Mouse (Mus musculus) kidney, embryonic 14.5 days (tissue): ENCODE data around the gene Dkkl1. TPM values are rescaled to one million over a fixed set of nuclear protein-coding genes. Genes with fewer than 3 reads are reported as not detected.

Experiments used
- ATAC-seq: fragments of 200-750 bp; cut with Nextera tagmentation; 2 replicates; pipeline ENCODE4 v1.8.0; 2017; ENCODE audit warnings: moderate number of reproducible peaks, mild to moderate bottlenecking, moderate TSS enrichment, moderate library complexity; ENCODE audit not compliant: low FRiP score, low TSS enrichment
- H3K27ac ChIP-seq: fragments of 300-500 bp; sonication (generic); 2 replicates; pipeline ENCODE4 v1.5.1; 2014; ENCODE audit warnings: low read depth, mild to moderate bottlenecking, low read length, moderate library complexity, mixed read lengths
- H3K27me3 ChIP-seq: fragments of 300-500 bp; sonication (generic); 2 replicates; pipeline ENCODE4 v1.6.1; 2014; ENCODE audit warnings: mild to moderate bottlenecking, low read length; ENCODE audit not compliant: control insufficient read depth, insufficient read depth
- H3K36me3 ChIP-seq: fragments of 300-500 bp; sonication (generic); 2 replicates; pipeline ENCODE4 v1.6.1; 2014; ENCODE audit warnings: low read length, mixed read lengths; ENCODE audit not compliant: control insufficient read depth, insufficient read depth
- H3K4me1 ChIP-seq: fragments of 300-500 bp; sonication (generic); 2 replicates; pipeline ENCODE4 v1.6.1; 2014; ENCODE audit warnings: low read length, mixed read lengths; ENCODE audit not compliant: control insufficient read depth, insufficient read depth
- H3K4me2 ChIP-seq: fragments of 300-500 bp; sonication (generic); replicated peaks from 2 replicates; pipeline ENCODE4 v1.6.1; 2014; ENCODE audit warnings: low read depth, mild to moderate bottlenecking, low read length
- H3K4me3 ChIP-seq: fragments of 300-500 bp; sonication (generic); 2 replicates; pipeline ENCODE4 v1.5.1; 2014; ENCODE audit warnings: mild to moderate bottlenecking, low read length
- H3K9ac ChIP-seq: fragments of 300-500 bp; sonication (generic); 2 replicates; pipeline ENCODE4 v1.6.1; 2014; ENCODE audit warnings: low read depth, mild to moderate bottlenecking, low read length, moderate library complexity
- H3K9me3 ChIP-seq: fragments of 300-500 bp; sonication (generic); 2 replicates; pipeline ENCODE4 v1.6.1; 2016; ENCODE audit warnings: low read length; ENCODE audit not compliant: control insufficient read depth
- WGBS: fragments of 180-500 bp; shearing (Covaris S2); extraction: QIAGEN DNeasy Blood & Tissue Kit; methylation state at CpG from one replicate; pipeline ENCODE4 v1.1.7; 2014; 5-methylcytosine and 5-hydroxymethylcytosine counted together
- polyA plus RNA-seq: library from polyadenylated mRNA; unstranded; fragments of >200 nt; fragmentation: Nextera tagmentation; extraction: Ambion mirVana; gene quantifications from 2 replicates; pipeline ENCODE4 v1.2.1, GENCODE M21; 2014

The Dkkl1 gene
- polyA plus RNA-seq, 1 experiment from 2014 or later = 1.1 TPM

GRCm38 (mm10) chr7:45198435-45198834 lies 13.5 kb downstream of the Dkkl1 start:
- Histone ChIP-seq H3K4me3 (no peak overlapping the region), H3K4me1 (no peaks in the 10 kb centered on the region), H3K27ac (no peak overlapping the region), H3K36me3 (no peaks in the 10 kb centered on the region), H3K4me2 (no peak overlapping the region), H3K9ac (no peak overlapping the region), H3K27me3 (no peaks in the 10 kb centered on the region), H3K9me3 (no peaks in the 10 kb centered on the region)
- 14% methylated on average over 5 of the region's 5 CpGs for WGBS
- ATAC-seq = 0 out of 2 replicates have a peak, but pooled peaks have one; percentile 48

DNA sequence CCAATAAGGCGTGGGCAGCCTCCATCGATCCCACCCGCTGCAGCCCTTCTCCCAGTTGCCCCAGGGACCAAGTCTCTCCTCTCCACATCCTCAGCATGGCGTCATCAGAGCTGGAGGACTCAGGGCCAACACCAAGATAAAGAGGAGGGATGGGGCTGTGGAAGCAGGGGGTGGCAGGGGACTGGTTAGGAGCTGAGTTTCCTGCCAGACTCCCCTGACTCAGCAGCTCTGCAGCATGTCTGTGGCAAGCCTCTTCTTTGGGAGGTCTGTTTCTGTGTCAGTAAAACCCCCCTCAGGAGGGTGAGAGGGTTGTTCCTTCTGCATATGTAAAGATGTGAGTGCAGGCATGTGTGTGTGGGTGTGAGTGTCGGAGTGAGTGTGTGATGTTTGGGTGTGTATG lies 15.0 kb downstream of the Dkkl1 start:
- H3K9ac ChIP-seq = no peak overlapping the region

GRCm38 (mm10) chr7:45196176-45196535 lies 15.8 kb downstream of the Dkkl1 start:
- H3K9me3 ChIP-seq = no peaks in the 10 kb centered on the region
- H3K4me3 ChIP-seq = no peak overlapping the region
- no peaks in the 10 kb centered on the region for H3K36me3 ChIP-seq
- no peak for ATAC-seq
- 89% methylated on average over 4 of the region's 4 CpGs for WGBS
- H3K27me3 ChIP-seq = no peaks in the 10 kb centered on the region
- H3K9ac ChIP-seq = no peak overlapping the region
- H3K27ac ChIP-seq = no peak overlapping the region
- no peak overlapping the region for H3K4me2 ChIP-seq
- peaks cover 10% of the 10 kb centered on the region for H3K4me1 ChIP-seq

More for the DNA sequence above, 15.0 kb downstream of the Dkkl1 start:
- Histone ChIP-seq H3K9me3 (no peaks in the 10 kb centered on the region), H3K36me3 (no peaks in the 10 kb centered on the region), H3K27me3 (no peaks in the 10 kb centered on the region), H3K27ac (no peak overlapping the region), H3K4me2 (no peak overlapping the region), H3K4me3 (no peak overlapping the region), H3K4me1 (peaks cover 3% of the 10 kb centered on the region)
- no peak for ATAC-seq
- 72% methylated on average over 5 of the region's 5 CpGs for WGBS

DNA sequence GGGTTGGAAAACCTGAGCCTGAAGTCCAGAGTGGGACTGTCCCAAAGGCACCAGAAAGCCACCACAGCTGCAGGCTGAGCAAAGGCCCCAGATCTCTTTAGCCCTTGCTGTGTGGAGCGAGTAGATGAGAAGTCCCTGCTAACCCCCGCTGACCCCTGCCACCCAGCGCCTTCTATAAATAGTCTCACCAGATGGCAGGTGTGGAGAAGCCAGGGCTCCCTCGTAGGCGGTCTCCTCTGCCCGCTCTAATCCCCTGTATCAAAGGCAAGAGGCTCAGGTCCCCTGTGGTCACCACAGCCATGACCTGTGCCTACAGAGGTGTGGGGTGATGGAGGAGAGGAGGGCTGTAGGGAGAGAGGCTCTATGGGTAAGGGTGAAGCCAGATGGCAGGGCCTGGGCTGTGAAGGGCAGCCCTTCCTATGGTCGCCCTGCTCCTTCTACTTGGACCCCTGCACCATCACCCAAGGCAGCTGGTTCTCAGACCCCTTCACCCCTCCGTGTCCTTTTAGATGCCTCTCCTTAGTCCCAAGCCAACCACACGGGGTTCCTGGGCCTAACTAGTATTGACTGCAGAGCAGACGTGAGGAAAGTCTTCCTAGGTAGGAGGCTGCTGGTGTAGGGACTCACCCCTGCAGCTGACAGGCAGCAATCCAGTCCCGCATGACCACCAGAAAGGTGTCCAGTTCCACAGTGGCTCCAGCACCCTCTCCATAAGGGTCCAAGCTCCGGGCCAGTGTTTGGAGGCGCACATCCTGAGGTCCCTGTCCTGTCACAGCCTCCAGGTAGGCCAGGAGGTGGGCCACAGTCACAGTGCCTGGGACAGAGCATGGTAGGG lies 16.4 kb downstream of the Dkkl1 start:
- Histone ChIP-seq H3K4me3 (no peak overlapping the region), H3K27me3 (no peaks in the 10 kb centered on the region), H3K27ac (no peak overlapping the region), H3K9me3 (no peaks in the 10 kb centered on the region), H3K4me2 (no peak overlapping the region), H3K36me3 (no peaks in the 10 kb centered on the region), H3K4me1 (peaks cover 10% of the 10 kb centered on the region), H3K9ac (no peak overlapping the region)
- WGBS = 61% methylated on average over 13 of the region's 13 CpGs
- ATAC-seq = no peak

DNA sequence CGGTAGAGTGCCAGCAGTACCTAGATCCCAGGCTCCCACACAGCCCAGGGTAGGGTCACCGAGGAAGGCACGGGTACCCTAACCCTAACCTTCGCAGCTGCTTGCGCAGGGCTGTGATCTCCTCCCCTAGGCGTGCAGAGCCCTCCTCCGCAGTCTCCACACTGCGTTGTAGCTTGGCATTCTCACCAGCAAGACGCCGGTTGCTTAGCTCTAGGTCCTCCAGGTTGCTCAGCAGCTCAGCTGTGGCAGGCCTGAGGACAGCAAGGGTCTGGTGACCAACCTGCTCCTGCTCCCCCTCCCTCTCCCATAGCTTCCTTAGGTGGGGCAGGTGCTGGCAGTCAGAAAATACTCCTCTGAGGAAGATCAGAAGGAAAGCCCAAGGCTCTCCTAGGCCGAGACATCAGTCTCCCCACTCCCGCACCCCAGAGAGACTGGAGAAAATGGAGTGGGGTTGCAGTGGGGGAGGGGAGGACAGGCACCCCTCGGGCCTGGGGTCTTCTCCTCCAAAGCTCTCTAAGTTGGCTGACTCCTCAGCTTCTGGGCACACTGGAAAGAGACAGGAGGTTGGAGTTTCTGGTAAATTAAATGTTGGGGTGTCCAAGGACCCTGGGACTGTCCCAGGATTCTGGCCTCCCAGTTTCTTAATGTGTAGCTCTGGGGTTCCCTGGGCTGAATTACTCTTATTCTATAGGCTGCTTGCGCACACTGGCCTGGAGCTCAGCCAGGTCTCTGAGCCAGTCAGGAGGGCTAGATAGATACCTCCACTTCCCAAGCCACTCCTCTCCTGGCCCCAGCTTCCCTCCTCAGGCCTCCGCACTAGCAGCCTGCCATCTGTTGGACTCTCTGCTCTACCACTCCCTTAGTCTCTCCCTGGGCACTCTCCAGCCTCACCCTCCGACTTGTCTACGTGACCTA lies 17.8 kb downstream of the Dkkl1 start:
- Histone ChIP-seq H3K36me3 (no peaks in the 10 kb centered on the region), H3K4me2 (no peak overlapping the region), H3K4me3 (no peak overlapping the region), H3K27ac (no peak overlapping the region), H3K4me1 (peaks cover 10% of the 10 kb centered on the region), H3K9me3 (no peaks in the 10 kb centered on the region), H3K9ac (no peak overlapping the region), H3K27me3 (peaks cover 10% of the 10 kb centered on the region)
- 77% methylated on average over 17 of the region's 17 CpGs for WGBS
- no peak for ATAC-seq

DNA sequence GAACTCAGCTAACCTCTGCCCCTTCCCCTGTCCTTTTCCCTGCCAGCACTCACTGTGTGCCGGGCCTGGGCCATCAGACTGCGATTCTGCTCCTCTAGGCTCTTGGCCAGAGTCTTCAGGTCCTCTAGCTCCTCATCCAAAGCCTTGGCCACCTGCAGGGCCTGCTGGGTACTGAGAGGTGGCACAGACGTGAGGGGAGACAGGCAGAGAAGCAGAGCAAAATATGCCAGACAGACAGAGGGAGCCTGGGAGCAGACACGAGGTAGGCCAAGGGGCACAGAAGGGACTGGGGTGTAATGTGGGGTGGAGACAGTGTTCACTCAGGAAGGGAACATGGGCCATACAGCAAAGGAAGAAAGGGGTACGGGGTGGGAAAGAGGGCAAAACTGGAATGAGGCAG lies 18.5 kb downstream of the Dkkl1 start:
- 48% methylated on average over 5 of the region's 5 CpGs for WGBS
- no peak for ATAC-seq
- Histone ChIP-seq H3K4me2 (no peak overlapping the region), H3K4me3 (no peak overlapping the region), H3K9ac (no peak overlapping the region), H3K27me3 (peaks cover 15% of the 10 kb centered on the region), H3K36me3 (no peaks in the 10 kb centered on the region), H3K4me1 (peaks cover 10% of the 10 kb centered on the region), H3K27ac (no peak overlapping the region), H3K9me3 (no peaks in the 10 kb centered on the region)

DNA sequence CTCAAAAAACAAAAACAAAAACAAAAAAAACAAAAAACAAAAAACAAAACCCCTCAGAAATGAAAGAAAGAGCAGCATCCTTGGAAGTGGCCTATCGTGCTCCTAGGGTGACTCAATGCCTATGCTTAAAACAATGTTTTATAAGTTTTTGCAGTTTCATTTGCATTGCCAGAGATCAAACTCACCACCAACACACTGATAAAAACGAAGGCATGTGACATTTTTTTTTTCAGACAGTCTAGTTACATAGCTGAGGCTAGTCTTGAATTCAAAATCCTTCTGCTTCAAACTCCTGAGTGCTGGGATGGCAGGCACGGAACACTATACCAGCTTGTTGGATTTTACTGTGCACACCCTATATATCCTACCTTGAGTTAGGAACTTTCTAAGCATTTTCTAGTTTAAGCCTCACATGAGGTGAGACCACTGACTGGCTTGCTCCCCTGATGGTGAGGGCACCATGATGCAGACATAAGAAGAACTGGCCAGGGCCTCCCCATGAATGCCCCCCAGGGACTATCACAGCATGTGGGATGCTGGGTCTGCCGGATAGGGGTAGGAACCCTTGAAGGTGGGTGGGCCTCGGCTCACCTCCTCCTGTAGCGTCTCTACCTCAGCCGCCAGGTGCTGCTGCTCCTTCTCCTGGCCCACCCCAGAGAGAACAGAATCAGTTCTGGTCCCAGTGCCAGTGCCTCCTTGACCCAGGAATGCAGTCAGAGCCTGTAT lies 19.2 kb downstream of the Dkkl1 start:
- WGBS = 86% methylated on average over 7 of the region's 7 CpGs

GRCm38 (mm10) chr7:45191803-45192363 lies 20.1 kb downstream of the Dkkl1 start:
- Histone ChIP-seq H3K9me3 (no peaks in the 10 kb centered on the region), H3K4me1 (peaks cover 10% of the 10 kb centered on the region), H3K4me2 (no peak overlapping the region), H3K4me3 (no peak overlapping the region), H3K9ac (no peak overlapping the region), H3K27me3 (peaks cover 17% of the 10 kb centered on the region), H3K36me3 (no peaks in the 10 kb centered on the region), H3K27ac (no peak overlapping the region)
- whole genome bisulfite sequencing = 4% methylated on average over 8 of the region's 8 CpGs
- peak; percentile 86 for ATAC-seq

More for the DNA sequence above, 19.2 kb downstream of the Dkkl1 start:
- no peak overlapping the region for H3K4me2 ChIP-seq
- no peaks in the 10 kb centered on the region for H3K36me3 ChIP-seq
- peaks cover 10% of the 10 kb centered on the region for H3K4me1 ChIP-seq
- ATAC-seq = no peak
- H3K4me3 ChIP-seq = no peak overlapping the region
- no peaks in the 10 kb centered on the region for H3K9me3 ChIP-seq
- no peak overlapping the region for H3K9ac ChIP-seq
- peaks cover 15% of the 10 kb centered on the region for H3K27me3 ChIP-seq
- H3K27ac ChIP-seq = no peak overlapping the region
